In the genomic region with DNA sequence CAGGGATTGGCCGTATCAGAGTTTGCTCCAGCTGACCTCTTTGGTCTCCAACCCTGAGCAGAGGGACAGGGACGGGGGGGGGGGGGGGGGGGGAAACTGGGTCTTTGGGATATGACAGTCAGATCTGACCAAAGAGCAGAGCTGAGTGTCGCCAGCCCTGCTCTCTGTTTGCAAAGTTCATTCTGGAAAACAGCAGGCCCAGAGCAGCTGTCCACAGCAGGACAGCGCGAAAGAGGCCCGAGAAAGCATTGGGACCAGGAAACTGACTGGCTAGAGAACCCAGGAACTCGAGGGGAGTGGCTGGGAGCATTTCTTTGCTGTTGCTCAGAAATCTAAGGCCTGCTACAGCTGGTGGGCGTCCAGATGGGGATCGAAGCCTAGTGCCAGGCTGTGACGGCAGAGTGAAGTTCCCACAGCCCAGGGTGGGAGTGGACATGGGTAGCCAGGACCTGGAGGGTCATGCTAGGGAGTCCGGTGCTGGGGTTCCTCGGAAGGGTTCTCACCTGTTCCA, we compare ENCODE assay signal across 8 mouse cellular contexts. TPM values are rescaled to one million over a fixed set of nuclear protein-coding genes. Genes with fewer than 3 reads are reported as not detected.
DNase-seq lines count a peak whose midpoint lies in the region; ATAC-seq and TF ChIP-seq lines count a peak whose summit lies in the region.
"Had no signal": no experiment of that assay in that cellular context is flagged by ENCODE, and none has a peak within 500 bp of the region (broad histone marks: within the 10 kb centered on the region; RNA-seq: fewer than 3 reads in every experiment).

No protein-coding gene starts in this region.

- TF ChIP-seq CTCF in bone marrow, adult 2 months (IDR thresholded peaks at IDR 0.05; ENCODE audit: control insufficient read depth, insufficient read depth, low read length), result no peak

- H3K4me3 ChIP-seq in ES-E14 (ENCODE audit: insufficient read depth in 1 of 2, low read depth in 1 of 2, low read length in 2 of 2, poor library complexity in 1 of 2, severe bottlenecking in 1 of 2), result peak overlapping the region; percentile 50 to 68; a peak in 3 of 4 replicates
- H3K4me3 ChIP-seq in bone marrow, adult 2 months (replicated peaks; ENCODE audit: control insufficient read depth, low read depth, low read length), result peak overlapping the region; percentile 12
- peak overlapping the region; percentile 54 for H3K4me3 ChIP-seq in kidney, embryonic 16.5 days (ENCODE audit: low read length)
- H3K4me3 ChIP-seq in stomach, embryonic 16.5 days (replicated peaks; ENCODE audit: low read length), result peak overlapping the region; percentile 51

- in situ Hi-C loops in ES-E14 (cut with MboI; ENCODE audit: low sequenced_read_pairs in 2 of 2, unreplicated experiment in 2 of 2), result no loop called here

- peak overlapping the region; percentile 97 for H3K4me2 ChIP-seq in kidney, embryonic 16.5 days (replicated peaks; ENCODE audit: low read depth, low read length)
- peak overlapping the region; percentile 89 for H3K4me2 ChIP-seq in stomach, embryonic 16.5 days (ENCODE audit: low read depth, low read length)

- H3K4me1 ChIP-seq in ES-E14 (ENCODE audit: control insufficient read depth in 2 of 2, insufficient read depth in 2 of 2, low read length in 2 of 2, poor library complexity in 1 of 2), result peaks cover 2% of the 10 kb centered on the region in 2 experiments; a peak in 3 of 4 replicates
- no peaks in the 10 kb centered on the region for H3K4me1 ChIP-seq in bone marrow, adult 2 months (ENCODE audit: control insufficient read depth, insufficient read depth, low read length)
- H3K4me1 ChIP-seq in kidney, embryonic 16.5 days (ENCODE audit: insufficient read depth, low read length), result peaks cover 16% of the 10 kb centered on the region
- H3K4me1 ChIP-seq in stomach, embryonic 16.5 days (ENCODE audit: control insufficient read depth, insufficient read depth, low read length), result peaks cover 15% of the 10 kb centered on the region

- TF ChIP-seq POLR2A in bone marrow, adult 2 months (IDR thresholded peaks at IDR 0.05; ENCODE audit: borderline replicate concordance, control insufficient read depth, low read depth, low read length), result no peak

- no peak for DNase-seq in ES-E14 (ENCODE audit: low read depth, low spot score)
- DNase-seq in heart, adult 8-10 months (ENCODE audit: low spot score), result peak; percentile 55
- DNase-seq in lung, postnatal 10 days, result peak; percentile 77
- DNase-seq in natural killer cell, adult 2 months (ENCODE audit: low spot score in 2 of 2), result no peak

- no peak overlapping the region for H3K9ac ChIP-seq in ES-E14 (ENCODE audit: insufficient read depth, low read depth, low read length, poor library complexity, severe bottlenecking)
- H3K9ac ChIP-seq in kidney, embryonic 16.5 days (replicated peaks; ENCODE audit: low read length), result peak overlapping the region; percentile 63
- H3K9ac ChIP-seq in stomach, embryonic 16.5 days (ENCODE audit: low read length), result peak overlapping the region; percentile 64

- H3K9me3 ChIP-seq in ES-E14 (ENCODE audit: control insufficient read depth, insufficient read depth, low read depth, low read length), result no peaks in the 10 kb centered on the region
- 0 out of 2 replicates have a peak, but pooled peaks cover 5% of the 10 kb centered on the region for H3K9me3 ChIP-seq in kidney, embryonic 16.5 days (ENCODE audit: low read length)
- H3K9me3 ChIP-seq in stomach, embryonic 16.5 days (replicated peaks; ENCODE audit: control insufficient read depth, low read length), result no peaks in the 10 kb centered on the region

- H3K27ac ChIP-seq in ES-E14 (ENCODE audit: insufficient read depth, low read depth, low read length, poor library complexity, severe bottlenecking), result no peak overlapping the region
- H3K27ac ChIP-seq in bone marrow, adult 2 months (ENCODE audit: control insufficient read depth, insufficient read depth, low read depth, low read length, poor library complexity), result peak overlapping the region; percentile 4; the same call in 1 of the 2 replicates
- peak overlapping the region; percentile 41; the same call in 1 of the 2 replicates for H3K27ac ChIP-seq in kidney, embryonic 16.5 days (ENCODE audit: low read length)
- peak overlapping the region; percentile 58; the same call in 1 of the 2 replicates for H3K27ac ChIP-seq in stomach, embryonic 16.5 days (ENCODE audit: low read length)
- H3K27ac ChIP-seq: macrophage had no signal

- no peaks in the 10 kb centered on the region for H3K36me3 ChIP-seq in ES-E14 (ENCODE audit: control insufficient read depth, insufficient read depth, low read length, poor library complexity, severe bottlenecking)
- H3K36me3 ChIP-seq in kidney, embryonic 16.5 days (ENCODE audit: insufficient read depth, low read length), result no peaks in the 10 kb centered on the region
- H3K36me3 ChIP-seq in stomach, embryonic 16.5 days (ENCODE audit: control insufficient read depth, insufficient read depth, low read length), result no peaks in the 10 kb centered on the region

- 53% methylated on average over 12 of the region's 12 CpGs for WGBS in bone marrow, adult 2 months
- WGBS in kidney, embryonic 16.5 days, result 10% methylated on average over 11 of the region's 12 CpGs
- WGBS in stomach, embryonic 16.5 days, result 11% methylated on average over 12 of the region's 12 CpGs

- no peaks in the 10 kb centered on the region for H3K27me3 ChIP-seq in kidney, embryonic 16.5 days (ENCODE audit: insufficient read depth, low read length)
- peaks cover 7% of the 10 kb centered on the region; the same call in 1 of the 2 replicates for H3K27me3 ChIP-seq in stomach, embryonic 16.5 days (ENCODE audit: control insufficient read depth, insufficient read depth, low read length)

- ATAC-seq in kidney, embryonic 16.5 days (ENCODE audit: low FRiP score, low TSS enrichment), result peak; percentile 78
- peak; percentile 59; the same call in 1 of the 2 replicates for ATAC-seq in stomach, embryonic 16.5 days (ENCODE audit: insufficient read depth, low FRiP score)

TF ChIP-seq in ES-E14, 5 proteins besides CTCF, POLR2A, EP300 and RAD21:
- TF ChIP-seq HCFC1 (IDR thresholded peaks at IDR 0.05; ENCODE audit: borderline replicate concordance, insufficient read depth, low read length) (no peak), ZC3H11A (IDR thresholded peaks at IDR 0.05; ENCODE audit: borderline replicate concordance, low read depth, low read length) (no peak), ZNF384 (IDR thresholded peaks at IDR 0.05; ENCODE audit: low read depth, low read length) (no peak), CHD2 (IDR thresholded peaks at IDR 0.05; ENCODE audit: low read depth, low read length) (no peak), MAFK (IDR thresholded peaks at IDR 0.05; ENCODE audit: insufficient read depth, low read depth, low read length) (no peak)
TF ChIP-seq in ES-E14: peak in this region for 0.

RNA-seq across cellular contexts. Expression of gene Fam20a, which starts 1.2 kb away (rescaled TPM):
- total RNA-seq in ES-E14 (2012; rRNA removed), result 0.45 and 0.58 TPM in 2 replicates
- 2.7 and 3.4 TPM in 2 replicates for polyA plus RNA-seq in bone marrow, adult 2 months (2011; ENCODE audit: insufficient read depth, insufficient read length, low replicate concordance, missing spikeins)
- total RNA-seq in heart, adult 8-10 months (2022), result 1 to 10 TPM; 5.4 to 7.7 (median 5.9) TPM
- 2.9 TPM in 2 replicates for polyA plus RNA-seq in kidney, embryonic 16.5 days (2015; fragmentation: Nextera tagmentation; extraction: Ambion mirVana)
- polyA plus RNA-seq in stomach, embryonic 16.5 days (2015; fragmentation: Nextera tagmentation; extraction: Ambion mirVana), result 2.2 and 2.4 TPM in 2 replicates
- polyA plus RNA-seq: macrophage had no signal

Comparison
In these comparisons a context has a peak if more than half of its experiments do, and no peak if none do; other contexts are left out.
1. DNase-seq: peak in heart, adult 8-10 months (single experiment) and lung, postnatal 10 days (single experiment); none in ES-E14 (single experiment) and natural killer cell, adult 2 months (0 of 2).
2. Peak in every context shown above with its lines, with median percentiles within 50 percentile points of each other: H3K4me3 ChIP-seq.